14 mouse cellular contexts compared by ENCODE assay signal in the genomic region with DNA sequence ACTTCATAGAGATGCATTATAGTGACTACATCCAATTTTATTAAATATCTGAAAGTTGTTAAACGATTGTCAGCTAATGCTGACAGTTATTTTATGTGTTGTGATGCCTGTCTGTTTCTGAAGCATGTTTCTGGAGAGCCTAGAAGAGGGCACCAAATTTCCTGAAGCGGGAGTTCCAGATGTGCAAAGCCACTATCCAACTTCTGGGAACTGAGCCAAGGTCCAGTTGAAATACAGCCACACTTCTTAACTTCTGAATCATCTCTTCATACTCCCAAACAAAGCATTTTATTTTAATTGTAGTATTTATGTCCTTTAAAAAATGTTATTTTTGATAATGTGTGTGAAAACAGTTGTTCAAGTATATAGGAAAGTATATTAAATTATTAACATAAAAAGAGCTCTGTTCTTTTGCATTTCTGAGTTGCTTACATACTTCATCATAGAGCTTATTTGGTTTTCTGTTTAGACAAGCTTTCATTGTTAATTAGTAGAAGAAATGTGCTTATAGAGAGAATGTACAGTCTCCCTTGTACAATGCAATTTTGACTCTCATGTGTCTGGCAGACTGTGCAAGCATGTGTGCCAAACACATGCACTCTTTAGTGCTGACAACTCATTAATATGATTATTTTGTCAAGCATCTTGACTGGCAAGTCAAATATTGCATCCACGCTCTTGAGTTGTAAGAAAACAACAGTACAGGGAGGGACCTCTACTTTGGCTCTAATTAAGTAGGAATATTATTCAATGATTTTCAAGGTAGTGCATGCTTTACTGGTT.
DNase-seq lines count a peak whose midpoint lies in the region; ATAC-seq and TF ChIP-seq lines count a peak whose summit lies in the region.
"Had no signal": no experiment of that assay in that cellular context is flagged by ENCODE, and none has a peak within 500 bp of the region (broad histone marks: within the 10 kb centered on the region; RNA-seq: fewer than 3 reads in every experiment).

No protein-coding gene starts in this region.

- CTCF ChIA-PET in Patski (lab: Charles Lee): interaction anchor here (1.0 to 1.2 kb wide), 2 partner anchors 12 to 46 kb away, joined by 3 read pairs; no protein-coding TSS in a partner anchor

- ATAC-seq in Patski: no peak

- no peaks in the 10 kb centered on the region for H3K27me3 ChIP-seq in Patski
- H3K27me3 ChIP-seq: heart, embryonic 12.5 days had no signal

- in situ Hi-C loops in Patski (cut with MboI; ENCODE audit: low pct_unique_long_range_greater_than_20kb): no loop called here

- intact Hi-C loops in gastrocnemius, postnatal 14 days (cut with DNase I; ENCODE audit: low total_unique reads): no loop called here

- DNase-seq in adrenal gland, adult 2 months: peak; percentile 1
- DNase-seq in adrenal gland, postnatal 4 days (ENCODE audit: low spot score in 2 of 2): no peak
- DNase-seq in gastrocnemius, postnatal 14 days: peak; percentile 13
- no peak for DNase-seq in gastrocnemius, adult 18-20 months (ENCODE audit: low spot score)
- DNase-seq in Patski (ENCODE audit: low read depth, low spot score): peak; percentile 9
- DNase-seq in lung, postnatal 25 days (ENCODE audit: low spot score): peak; percentile 0
- DNase-seq in thymus, postnatal 36 days: no peak
- DNase-seq in urinary bladder, adult 18-20 months (ENCODE audit: low spot score in 2 of 2): no peak
- DNase-seq: cerebellum, adult 2 months; gastrocnemius, postnatal 36 days; layer of hippocampus, postnatal 36 days; midbrain, embryonic 14.5 days; right cerebral cortex, postnatal 4 days had no signal

- no peak for TF ChIP-seq CTCF in Patski (IDR thresholded peaks at IDR 0.05)

- POLR2A ChIA-PET in Patski (lab: Charles Lee): no interaction called here

Comparison
In these comparisons a context has a peak if more than half of its experiments do, and no peak if none do; other contexts are left out.
1. DNase-seq: peak in adrenal gland, adult 2 months (single experiment), gastrocnemius, postnatal 14 days (single experiment), Patski (single experiment) and lung, postnatal 25 days (single experiment); none in adrenal gland, postnatal 4 days (0 of 2), gastrocnemius, adult 18-20 months (single experiment), thymus, postnatal 36 days (0 of 2) and urinary bladder, adult 18-20 months (0 of 2).